Mouse (Mus musculus): ENCODE data around the gene Ppp2r5e.

Ppp2r5e gene

DNA sequence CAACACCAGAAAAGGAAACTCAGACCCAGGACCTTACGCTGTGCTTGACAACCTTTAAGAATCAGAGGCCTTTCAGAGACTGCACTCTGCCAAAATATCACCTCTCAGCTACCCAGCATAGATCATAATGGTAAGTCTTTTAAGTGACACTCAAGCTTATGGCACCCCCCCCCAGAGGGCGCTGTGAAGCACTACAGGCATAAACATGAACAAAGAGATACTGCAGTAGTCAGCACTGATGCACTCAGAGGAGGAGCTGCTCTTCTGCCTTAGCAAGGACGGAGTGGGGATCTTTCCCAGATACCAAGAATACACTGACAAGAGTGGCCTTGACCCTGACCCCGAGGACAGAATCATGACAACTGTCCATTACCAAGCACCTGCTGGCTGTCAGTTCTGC, 23.8 kb downstream of the Ppp2r5e start:
- no peak for DNase-seq

GRCm38 (mm10) chr12:75570138-75570537, 25.9 kb downstream of the Ppp2r5e start:
- DNase-seq = no peak

DNA sequence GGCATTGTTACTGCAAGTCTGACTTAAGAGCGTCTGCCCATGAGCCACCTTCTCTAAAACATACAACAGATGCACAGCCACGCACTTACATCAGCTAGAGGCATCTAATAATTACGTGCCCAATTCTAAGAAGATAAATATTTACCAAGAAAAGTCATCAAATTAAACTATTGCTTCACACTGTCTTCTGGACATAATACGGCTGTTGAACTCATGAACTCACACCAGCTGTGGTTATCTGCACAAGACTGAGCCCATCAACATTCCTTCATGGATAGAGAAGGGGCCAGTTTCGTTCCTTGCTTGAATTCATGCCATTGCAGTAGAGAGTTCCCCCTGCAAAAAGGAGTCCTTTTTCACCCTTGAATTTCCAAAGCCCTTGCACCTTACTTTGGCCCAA, 28.3 kb downstream of the Ppp2r5e start:
- DNase-seq = no peak

GRCm38 (mm10) chr12:75565756-75566155, 30.3 kb downstream of the Ppp2r5e start:
- no peak for DNase-seq

GRCm38 (mm10) chr12:75564498-75564897, 31.5 kb downstream of the Ppp2r5e start:
- no peak for DNase-seq

DNA sequence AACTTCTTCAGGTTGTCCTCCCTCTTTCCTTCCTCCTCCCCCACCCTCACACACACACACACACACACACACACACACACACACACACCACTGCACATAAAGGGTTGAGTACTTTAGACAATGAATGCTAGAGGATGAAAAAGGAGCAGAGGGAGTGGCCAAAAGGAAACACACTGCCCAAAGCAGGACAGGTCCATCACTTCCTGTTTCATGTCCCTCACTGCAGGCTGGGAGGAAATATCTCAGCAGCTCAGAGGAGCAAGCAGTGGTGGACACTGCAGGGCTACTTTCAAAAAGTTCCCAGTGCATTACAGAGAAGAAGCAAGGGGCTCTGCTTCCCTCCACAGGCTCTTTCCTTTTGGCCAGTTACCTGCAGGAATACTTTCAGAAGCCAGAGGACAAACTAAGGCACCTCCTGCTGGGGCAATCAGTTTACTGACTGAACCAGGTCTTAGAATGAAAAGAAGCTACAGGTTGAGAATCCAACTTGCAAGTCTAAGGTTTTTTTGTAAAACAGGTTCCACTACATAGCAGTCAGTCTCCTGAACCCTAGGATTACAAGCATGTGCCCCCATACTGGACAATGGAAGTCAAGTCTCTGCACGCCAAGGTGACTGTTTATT, 32.9 kb downstream of the Ppp2r5e start:
- no peak for DNase-seq

DNA sequence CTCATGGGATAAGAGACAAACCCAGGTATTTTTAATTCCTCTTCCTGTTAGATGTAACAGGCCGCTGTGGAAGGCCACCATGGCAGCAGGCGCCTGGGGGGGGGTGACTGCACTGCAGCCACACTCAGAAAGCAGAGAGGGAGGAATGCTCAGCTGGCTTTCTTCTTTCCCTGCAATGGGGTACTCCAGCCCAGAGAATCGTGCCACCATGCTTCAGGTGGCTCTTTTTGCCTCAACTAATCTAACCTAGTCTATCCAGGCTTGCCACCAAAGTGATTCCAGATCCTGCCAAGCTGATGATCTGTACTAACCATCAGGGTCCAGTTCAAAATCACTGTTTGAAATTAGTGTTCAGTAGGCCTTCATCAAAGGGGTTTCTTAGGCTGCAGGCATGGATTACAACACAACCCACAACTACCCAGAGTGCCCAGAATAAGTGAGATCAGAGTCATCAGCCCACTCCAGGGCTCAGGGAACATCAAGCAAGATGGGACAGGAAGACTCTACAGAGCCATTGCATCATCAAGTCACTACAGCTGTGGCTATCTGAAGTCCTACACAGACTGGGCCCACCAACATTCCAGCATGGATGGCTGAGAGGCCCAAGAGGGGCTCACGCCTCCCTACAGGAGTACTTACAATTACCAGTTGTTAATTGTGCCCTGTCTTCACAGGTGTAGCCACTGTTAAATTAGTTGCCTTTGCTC, 35.2 kb downstream of the Ppp2r5e start:
- no peak for DNase-seq

GRCm38 (mm10) chr12:75559196-75559595, 36.8 kb downstream of the Ppp2r5e start:
- no peak for DNase-seq

GRCm38 (mm10) chr12:75557813-75558212, 38.2 kb downstream of the Ppp2r5e start:
- DNase-seq = no peak

GRCm38 (mm10) chr12:75555032-75555431, 41.0 kb downstream of the Ppp2r5e start:
- DNase-seq = no peak

GRCm38 (mm10) chr12:75552296-75552695, 43.7 kb downstream of the Ppp2r5e start:
- no peak for DNase-seq

DNA sequence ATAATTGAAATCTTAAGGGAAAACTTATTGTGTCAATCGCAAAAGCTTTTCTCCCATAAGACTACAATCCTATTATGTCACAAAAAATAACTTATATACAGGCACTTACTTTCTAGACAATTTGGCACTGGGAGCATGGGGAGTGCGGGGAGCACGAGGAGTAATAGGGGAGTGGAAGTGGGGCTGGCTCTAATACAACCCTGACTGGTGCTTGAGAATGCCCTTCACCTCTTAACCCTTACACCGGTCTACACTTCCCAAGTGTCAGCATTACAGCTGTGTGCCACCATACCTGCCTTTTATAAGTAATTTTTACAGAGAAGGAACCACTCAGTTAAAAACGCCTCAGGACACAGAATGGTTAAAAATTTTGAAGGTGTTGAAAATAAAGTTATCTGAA, 44.4 kb downstream of the Ppp2r5e start:
- no peak for DNase-seq

- no peak for DNase-seq
Observed at GRCm38 (mm10) chr12:75548999-75549398, 47.0 kb downstream of the Ppp2r5e start.

DNA sequence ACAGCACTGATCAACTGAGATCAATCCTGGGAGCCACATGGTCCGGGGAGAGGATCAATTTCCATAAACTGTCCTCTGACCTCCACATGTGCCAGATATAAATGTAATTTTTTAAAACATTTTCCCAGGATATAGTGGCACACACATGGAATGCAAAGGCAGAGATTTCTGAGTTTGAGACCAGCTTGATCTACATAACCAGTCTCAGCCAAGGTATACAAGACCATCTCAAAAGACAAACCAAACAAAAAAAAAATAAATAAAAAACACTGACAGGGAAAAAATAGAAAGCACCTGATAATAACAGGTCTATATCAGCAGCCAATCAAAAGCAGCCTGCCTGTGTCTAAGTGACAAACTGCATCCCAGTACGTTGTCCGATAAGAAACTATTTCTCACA, 48.9 kb downstream of the Ppp2r5e start:
- no peak for DNase-seq

- no peak for DNase-seq
Observed at GRCm38 (mm10) chr12:75546241-75546640, 49.8 kb downstream of the Ppp2r5e start.

- DNase-seq = no peak
Observed at GRCm38 (mm10) chr12:75545431-75545925, 50.6 kb downstream of the Ppp2r5e start.

DNA sequence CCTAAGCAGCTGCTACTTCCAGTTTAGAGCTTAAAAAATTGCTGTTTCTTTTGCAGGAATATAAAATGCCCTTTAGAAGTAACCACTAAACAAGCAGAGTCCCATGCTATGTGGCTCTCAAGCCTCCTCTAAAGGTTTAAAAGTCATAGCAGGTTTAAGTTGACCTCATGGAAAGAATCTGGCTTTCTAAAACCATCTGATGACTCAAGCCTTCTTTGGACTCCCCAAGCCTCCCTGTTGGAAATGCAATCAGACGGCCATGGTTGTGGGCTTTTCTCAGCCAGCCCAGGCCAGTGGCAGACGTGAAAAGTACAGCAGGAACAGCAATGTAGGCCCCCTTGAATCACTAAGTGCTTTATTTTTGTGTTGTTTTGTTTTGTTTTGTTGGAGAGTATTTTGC, 51.4 kb downstream of the Ppp2r5e start:
- no peak for DNase-seq

DNA sequence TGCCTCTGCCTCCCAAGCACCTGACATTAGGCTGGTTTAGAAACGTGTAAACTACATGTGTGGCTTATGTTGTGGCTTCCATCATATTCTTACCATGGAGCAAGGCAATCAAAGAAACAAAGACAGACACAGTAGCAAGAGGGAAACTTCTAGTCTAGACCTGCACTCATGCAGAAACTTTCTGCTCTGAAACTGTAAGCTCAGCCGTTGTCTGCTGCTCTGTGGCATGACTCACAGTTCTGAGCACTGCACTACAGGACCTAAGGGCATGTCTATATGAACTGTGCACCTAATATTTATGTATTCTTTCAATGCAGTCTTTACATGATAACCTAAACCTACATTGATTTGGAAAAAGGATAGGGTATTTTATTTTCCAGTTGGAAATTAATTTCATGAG, 51.8 kb downstream of the Ppp2r5e start:
- no peak for DNase-seq

DNA sequence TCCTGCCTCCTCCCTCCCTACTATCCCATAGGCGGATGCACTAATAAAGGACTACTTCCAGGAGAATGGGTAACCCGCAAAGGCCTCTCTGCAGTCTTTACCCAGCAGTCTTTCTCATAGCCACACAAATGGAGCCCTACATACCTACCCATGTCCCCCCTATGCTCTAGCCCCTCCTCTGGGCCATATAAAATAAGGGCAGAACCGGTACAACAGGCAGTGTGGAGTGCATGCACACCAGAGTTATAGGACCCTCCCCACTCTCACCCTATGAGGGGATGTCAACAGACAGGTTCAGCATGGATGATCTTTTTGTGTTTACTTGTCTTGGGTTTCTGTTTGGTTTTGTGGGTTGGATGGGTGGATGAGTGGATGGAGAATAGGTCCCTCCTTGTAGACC, 52.7 kb downstream of the Ppp2r5e start:
- no peak for DNase-seq

GRCm38 (mm10) chr12:75540621-75541171, 55.3 kb downstream of the Ppp2r5e start:
- peak; percentile 20 for DNase-seq

DNA sequence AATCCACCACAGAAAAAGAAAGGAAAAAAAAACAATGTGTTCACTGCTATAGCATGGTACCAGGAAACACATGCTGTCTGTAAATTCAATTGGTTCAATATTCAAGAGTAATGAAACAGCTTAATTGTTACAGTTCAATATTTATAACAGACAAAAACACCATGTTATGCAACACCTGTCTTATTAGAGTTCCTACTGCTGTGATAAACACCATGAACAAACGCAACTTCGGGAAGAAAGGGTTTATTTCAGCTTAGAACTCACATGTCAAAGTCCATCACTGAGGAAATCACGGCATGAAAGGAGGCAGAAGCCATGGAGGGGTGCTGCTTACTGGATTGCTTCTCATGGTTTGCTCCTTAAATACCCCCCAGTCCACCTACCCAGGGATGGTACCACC, 56.8 kb downstream of the Ppp2r5e start:
- no peak for DNase-seq

- no peak for DNase-seq
Observed at GRCm38 (mm10) chr12:75537673-75538423, 58.2 kb downstream of the Ppp2r5e start.

GRCm38 (mm10) chr12:75537019-75537672, 58.9 kb downstream of the Ppp2r5e start:
- DNase-seq = no peak
